Mouse (Mus musculus) layer of hippocampus, postnatal 14 days (tissue): ENCODE data around the gene Usp29. TPM values are rescaled to one million over a fixed set of nuclear protein-coding genes. Genes with fewer than 3 reads are reported as not detected.

ENCODE experiments used
- DNase-seq, 2 experiments: peaks; one replicate each; pipeline ENCODE4 v3.0.0; 2021 to 2022; ENCODE audit warnings: low spot score in 2 of 2, mixed read lengths in 1 of 2
- long read RNA-seq, 2 experiments: library from polyadenylated mRNA; stranded (forward); transcript quantifications; one replicate each; pipeline ENCODE4 v2.0.0; 2021
- total RNA-seq, 2 experiments: library from RNA; stranded (reverse); gene quantifications; 2 replicates each; pipeline ENCODE4 v1.2.3; 2021

The Usp29 gene
- 10 to 100 TPM; 33.7 to 37.1 TPM for total RNA-seq
- long read RNA-seq, experiment 1, partial matches to known transcripts, result 1 of 10 reads
- long read RNA-seq, experiment 1, other reads (novel, unspliced or antisense), result 8 of 10 reads
- long read RNA-seq, experiment 2, partial matches to known transcripts, result 0 of 7 reads
- long read RNA-seq, experiment 2, other reads (novel, unspliced or antisense), result 5 of 7 reads

DNA sequence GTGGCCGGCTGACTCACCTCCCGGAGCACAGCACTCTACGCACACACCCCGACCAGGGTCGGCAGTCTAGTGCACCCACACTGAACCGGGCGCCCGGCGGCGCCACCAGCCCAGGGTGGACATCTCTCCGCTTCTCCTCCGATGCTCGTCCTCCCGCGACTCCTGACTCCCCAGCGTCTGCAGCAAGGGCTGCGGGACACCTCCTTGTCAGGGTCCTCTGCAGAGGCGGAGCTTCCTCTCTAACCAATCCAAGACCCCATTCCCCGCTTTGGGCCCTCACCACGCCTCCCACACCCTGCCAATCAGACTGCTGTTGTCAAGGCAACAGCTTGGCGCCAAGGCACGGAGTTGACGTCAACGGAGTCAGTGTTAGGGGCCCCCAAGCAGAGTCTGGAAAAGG, at the start of gene Usp29, which contains the start of gene Peg3:
TSS of gene Usp29 (plus strand) at position 338 of the 400 bp plus-strand sequence.
TSS of gene Peg3 (minus strand) at position 191 of the 400 bp plus-strand sequence.
- peak; percentile 82 to 95 for DNase-seq

DNA sequence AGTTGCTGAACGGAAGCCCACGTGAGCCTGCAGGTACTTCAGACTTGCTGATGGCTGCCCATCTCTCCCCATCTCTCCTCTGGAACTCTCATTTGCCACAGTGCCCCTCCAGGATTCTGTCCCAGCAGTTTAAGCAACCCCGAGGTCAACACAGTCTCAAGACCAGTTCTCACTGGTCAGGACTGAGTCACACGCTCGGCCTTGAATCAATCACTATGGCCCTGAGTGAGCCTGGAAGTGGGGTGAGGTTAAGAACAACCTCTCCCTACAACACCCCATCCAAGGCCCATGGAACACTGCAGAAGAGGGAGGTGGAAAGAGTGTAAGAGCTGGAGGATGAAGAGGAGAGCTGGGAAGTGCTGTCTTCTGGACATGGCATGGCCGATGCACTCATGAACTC, 44.9 kb upstream of the Usp29 start:
- no peak for DNase-seq

DNA sequence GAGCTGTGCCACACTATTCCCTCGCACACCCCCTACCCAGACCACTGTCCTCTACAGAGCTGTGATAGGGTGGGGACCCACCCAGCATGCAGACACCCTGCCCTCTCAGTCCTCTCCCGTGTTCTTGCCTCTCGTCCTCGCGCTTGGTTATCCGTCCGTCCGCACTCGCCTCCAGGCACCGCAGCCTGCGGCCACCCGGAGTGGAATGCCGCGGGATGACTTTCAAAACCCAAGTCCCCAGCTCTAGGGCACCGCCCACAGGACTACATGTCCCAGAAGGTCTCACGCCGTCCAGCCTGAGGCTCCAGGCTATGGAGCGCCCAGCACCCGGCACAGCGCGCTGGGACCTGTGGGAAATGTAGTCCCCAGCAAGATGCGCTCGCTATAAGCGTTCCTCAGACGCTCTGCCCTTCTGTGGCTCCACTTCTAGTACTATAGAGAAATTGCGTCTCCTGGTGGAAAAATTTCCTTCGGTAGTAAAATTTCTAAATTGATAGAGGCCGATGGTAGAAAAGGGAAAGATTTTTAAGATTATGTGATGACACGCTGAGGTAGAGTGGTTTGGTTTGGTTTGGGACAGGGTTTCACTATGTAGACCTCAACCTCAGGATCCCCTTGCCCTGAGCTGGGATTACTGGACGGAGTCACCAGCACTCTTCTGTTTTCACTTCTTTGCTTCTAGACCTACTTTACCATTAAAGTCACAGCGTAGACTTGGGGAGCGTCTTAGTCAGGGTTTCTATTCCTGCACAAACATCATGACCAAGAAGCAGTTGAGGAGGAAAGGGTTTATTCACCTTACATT, 33.9 kb upstream of the Usp29 start, which contains the start of gene Zim1:
TSS of gene Zim1 (minus strand) at position 210 of the 805 bp plus-strand sequence.
- DNase-seq, result peak; percentile 76 to 90

DNA sequence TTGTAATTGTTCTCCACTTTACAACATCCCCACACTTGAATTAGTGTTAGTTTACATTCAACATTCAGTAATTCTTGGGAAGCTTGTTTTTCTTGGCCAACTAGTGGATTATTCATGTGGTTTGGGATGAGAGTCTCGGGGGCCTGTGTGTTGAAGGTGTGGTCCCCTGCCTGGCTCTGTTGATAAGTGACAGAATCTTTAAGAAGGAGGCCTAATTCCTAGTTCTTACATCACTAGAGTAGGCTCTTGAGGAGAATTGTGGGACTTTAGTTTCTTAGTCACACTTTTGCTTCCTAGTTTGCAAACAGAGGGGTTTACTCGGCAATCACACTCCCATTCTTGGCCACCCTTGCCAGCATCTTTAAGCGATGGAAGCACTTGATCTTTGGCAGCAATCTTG, 31.1 kb upstream of the Usp29 start:
- DNase-seq, result no peak

DNA sequence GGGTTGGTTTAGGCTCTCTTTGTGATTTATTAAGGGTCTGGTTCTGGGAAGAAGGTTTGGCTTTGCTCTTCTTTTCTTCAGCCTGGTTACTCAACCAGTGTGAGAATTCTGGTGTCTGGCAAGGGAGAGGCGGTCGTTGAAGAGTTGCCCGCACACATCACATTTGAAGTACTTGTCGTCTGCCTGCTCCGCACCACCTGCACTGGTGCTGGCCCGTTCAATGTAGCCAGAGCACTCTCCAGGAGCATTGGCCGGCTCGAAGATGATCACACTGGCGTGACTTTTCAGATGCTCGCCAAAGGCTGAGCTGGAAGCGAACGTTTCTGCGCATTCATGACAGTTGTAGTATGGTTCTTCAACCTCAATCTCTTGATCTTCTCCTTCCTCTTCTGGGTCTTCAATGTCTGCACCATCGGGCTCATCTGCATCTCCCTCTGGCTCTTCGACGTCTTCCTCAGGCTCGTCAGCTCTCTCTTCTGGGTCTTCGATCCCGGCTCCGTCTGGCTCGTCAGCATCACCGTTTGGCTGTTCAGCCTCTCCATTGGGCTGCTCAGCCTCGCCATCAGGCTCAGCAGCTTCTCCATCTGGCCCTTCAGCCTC, 22.9 kb upstream of the Usp29 start:
- no peak for DNase-seq

DNA sequence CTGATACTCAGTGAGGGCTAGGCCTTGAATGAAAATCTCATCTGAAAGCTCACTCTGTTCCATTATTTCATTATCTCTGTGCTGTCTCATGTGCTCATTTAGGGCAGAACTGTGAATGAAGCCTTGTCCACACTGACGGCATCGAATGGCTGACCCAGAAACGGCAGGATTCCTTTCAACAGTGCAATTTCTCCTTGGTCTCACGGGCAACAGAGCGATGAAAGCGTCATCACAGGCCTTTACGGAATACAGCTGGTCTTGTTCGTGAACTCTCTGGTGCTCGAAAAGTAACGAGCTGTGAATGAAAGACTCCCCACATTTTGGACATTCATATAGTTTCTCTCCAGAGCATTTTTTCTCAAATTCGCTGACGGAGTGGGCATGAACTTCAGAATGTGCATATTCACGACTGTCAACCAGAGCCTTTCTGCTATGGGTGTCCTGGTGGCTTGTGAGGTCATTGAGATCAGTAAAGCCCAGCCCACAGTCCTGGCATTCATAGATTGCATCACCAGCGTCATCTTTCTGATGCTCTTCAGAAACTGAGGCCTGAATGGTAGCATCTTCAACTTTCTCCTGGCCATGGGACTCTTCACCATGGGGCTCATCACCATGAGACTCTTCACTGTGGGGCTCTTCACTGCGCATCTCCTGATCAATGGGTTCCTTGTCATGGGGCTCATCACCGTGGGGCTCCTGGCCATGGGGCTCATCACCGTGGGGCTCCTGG, 21.8 kb upstream of the Usp29 start:
- DNase-seq, result no peak

DNA sequence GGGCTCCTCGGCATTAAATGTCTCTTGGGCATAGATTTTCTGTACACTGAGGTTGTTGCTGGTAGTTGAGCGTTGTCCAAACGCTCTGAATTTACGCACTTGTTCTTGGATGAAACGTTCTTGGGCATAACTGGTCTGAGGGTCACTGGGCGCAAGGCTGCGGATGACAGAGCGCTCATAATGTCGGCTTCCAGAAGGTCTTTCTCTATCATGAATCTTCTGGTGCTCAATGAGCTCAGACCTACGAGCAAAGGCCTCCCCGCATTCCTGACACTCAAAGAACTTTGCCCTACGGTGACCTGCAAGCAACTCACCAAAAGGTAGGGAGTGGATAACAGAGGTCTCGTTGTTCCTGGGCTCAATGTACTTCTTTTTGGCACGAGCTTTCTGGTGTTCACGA, 21.0 kb upstream of the Usp29 start:
- DNase-seq, result no peak

DNA sequence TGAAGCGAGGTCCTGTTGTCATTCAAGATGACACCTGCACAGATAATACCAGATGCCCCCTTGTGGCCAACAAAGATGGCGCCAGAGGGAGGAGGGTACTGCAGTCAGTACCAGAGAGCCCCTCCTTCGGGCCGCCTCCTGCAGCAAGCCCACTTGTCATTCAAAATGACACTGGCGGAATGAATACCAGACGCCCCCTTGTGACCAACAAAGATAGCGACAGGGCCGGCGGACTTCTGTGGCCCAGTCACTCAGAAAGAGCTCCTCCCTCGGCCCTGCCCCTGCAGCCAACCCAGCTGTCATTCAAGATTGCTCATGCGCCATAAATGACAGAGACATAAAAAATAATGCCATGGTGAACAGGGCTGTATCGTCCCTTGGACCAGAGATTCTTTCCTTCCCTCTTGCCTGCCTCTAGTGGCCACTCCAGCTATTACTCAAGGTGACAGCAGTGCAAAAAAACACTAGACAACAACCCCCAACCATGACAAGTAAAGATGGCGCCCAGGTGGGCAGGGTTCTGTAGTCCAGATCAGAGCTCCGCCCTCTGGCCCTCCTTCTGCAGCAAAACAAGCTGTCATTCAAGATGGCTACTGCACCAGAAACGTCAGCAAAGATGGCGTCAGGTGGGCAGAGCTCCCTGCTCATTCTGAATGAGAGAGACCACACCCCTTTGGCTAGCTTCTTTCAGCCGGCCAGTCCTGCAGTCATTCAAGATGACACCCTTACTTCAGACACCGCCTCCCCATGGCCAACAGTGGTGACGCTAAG, 2.8 kb upstream of the Usp29 start:
- peak; percentile 83 to 94 for DNase-seq

DNA sequence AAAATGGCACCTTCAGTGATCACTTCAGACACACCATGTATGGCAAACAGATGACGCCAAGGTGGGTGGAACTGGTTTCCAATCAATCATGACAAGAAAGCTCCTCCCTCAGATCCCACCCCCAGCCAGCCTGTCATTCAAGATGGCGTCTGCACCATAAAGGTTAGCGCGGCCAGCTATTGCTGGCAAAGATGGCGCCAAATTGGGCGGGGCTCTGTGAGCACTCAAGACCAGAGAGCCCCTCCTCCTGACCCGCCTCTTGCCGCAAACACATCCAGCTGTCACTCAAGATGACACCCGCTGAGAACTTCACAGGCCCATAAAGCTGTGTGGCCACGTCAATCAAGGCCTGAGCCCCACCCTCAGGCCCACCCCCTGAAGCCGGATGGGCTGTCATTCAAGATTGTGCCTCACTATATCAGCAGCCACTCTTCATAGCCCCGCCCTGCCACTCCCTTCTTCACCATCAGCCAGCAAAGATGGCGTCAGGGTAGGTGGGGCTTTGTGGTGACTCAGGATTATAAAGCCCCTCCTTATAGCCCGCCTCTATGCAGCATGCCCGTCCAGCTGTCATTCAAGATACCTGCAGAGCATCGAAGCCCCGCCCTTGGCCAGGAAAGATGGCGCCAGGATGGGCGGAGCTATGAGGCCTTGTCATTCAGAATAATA, 2.0 kb upstream of the Usp29 start:
- DNase-seq, result peak; percentile 86 to 96

DNA sequence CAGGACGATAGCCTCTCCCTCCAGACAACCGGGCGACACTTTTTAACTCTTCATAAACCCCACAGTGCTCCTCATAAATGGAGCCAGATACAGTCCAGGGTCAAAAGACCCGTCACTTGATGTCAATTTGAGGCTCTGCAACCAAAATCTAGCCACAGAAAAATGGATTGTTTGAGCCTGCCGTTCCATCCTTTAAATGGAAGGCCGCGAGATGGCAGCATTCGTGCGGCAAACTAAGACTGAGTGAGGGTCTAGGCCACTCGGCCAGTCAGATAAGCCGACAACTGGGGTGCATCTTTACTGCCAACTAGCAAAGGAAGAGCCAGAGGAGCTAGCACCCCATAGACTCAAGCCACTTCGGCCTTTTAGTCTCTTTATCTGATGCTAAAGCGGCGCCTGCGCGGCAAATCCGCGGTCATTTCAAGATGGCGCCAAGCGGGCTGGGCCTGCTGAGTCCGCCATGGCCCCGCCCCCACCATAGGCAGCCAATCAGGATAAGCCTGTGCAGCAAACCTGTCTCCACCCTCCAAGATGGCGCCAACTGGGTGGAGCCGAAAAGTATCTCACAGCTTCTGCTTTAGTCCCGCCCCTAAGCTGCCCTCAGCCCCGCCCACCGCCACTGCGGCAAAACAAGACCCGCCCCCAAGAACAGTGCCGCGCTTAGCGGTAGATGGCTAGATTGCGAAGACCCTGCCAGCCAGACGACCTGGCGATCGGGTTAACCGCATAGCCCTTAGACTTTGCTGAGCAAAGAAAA, 1.1 kb upstream of the Usp29 start:
- DNase-seq, result peak; percentile 89 to 96

DNA sequence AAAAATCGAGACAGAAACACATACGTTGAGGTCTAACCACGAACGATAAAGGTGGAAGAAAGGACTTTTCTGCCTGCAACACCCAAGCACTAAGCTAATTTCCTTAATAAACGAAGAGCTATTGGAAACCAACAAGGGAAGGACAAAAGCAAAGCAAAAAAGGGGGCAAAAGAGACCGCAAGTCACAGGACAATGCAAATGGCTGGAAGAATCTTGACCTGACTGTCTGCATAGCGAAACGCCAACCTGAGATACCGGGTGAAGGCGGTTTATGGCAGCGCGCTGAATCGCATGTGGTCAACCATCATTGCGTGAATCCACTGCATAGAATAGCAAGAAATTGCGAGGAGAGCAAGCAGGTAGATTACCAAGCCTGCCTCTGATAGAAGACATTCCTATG, 423 bp downstream of the Usp29 start:
- no peak for DNase-seq

DNA sequence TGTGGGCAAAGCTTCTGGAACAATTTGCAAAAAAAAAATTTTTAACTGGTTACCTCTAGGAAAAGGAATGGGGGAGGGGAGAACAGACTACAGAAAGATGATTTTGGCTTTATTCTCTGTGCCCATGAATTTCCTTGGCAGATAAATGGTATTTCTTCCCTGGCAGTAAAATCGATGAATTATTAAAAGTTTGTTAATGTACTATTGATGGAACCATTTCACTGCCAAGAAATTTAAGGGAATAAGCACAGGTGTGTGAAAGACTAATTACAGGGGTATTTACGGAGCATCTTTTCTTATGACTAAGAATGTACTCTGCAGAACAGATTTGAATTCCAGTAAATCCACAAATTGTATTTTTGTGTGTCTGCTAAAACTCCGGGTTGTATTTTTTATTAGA, 995 bp downstream of the Usp29 start:
- no peak for DNase-seq

DNA sequence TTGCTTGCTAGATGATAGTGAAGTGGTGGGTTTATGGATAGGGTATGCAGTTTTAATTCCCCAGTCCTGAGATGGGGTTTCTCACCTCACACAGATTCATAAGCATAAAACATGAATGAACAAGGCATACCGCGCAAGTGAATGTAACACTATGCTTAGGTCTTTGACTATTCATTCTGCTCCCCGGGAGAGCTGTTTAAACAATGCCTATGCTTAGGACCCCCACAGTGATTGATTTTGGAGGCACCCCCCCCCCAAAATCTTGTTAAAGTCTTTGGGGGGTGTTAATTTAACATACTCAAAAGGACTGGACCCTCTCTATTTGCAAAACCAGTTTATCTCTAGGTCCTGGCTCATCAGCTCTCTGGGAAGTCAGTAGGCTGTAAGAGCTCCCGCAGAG, 1.6 kb downstream of the Usp29 start:
- DNase-seq, result no peak

DNA sequence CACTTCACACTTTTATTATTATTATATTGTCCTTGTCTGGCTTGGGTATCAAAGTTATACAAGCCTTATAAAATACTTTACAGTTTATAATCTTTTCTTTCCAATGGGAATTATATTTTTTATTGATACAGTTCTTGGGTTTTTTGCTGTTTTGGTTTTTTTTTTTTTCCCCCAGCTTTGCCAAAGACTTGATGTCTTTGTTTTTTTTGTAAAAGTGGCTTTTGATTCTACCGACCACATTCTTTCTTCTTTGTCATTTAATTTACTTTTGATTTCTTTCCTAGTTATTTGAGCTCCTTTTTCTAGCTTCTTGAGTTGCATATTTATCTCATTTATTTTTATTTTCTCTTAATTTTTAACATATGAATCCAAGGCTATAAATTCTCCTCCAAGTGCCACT, 5.7 kb downstream of the Usp29 start:
- no peak for DNase-seq

DNA sequence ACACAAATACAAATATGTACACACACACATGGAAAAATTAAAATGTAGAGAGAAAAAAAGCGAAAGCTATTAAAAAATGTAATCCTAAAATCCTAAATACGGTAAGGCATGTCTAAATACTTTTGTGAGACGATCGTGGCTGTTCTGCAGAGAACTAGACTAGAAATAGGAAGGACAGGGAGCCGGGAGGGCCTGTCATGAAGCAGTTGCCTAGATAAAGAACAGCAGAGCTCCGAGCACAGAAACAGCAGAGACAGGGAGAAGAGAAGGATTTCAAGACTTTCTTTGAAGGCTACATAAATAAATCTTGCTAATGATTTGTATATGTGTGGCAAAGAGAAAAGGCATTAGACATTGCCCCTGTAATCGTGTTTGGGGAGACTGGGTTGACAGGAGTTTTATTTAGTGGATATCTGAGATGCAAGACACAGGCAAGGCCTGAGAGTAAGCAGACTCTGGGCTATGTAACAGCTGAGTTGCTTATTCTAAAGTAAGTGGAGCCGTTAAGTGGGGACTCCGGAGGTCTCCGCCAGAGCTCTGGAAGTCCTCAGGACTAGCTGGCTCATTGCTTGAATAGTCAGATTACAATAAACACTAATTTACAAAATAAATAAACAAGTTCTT, 14.0 kb downstream of the Usp29 start:
- DNase-seq, result no peak

DNA sequence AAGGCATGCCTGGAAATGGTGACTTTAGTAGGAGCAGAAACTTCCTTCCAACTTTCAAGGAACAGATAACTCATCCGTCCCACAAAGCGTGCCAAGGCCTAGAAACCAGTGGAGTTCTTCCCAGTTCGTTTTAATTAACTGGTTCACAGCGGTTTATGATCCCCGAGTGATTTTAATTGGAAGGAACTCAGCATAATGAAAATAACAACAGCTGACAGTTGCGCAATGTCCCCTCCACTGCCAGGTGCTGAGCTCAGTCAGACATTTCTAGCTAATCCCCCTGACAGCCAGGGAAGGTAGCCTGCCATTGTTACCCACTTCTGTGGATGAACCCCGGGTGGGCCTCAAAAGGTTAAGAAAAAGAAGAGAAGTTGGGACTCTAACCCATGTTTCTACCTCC, 18.8 kb downstream of the Usp29 start:
- DNase-seq, result peak; percentile 14 to 49

DNA sequence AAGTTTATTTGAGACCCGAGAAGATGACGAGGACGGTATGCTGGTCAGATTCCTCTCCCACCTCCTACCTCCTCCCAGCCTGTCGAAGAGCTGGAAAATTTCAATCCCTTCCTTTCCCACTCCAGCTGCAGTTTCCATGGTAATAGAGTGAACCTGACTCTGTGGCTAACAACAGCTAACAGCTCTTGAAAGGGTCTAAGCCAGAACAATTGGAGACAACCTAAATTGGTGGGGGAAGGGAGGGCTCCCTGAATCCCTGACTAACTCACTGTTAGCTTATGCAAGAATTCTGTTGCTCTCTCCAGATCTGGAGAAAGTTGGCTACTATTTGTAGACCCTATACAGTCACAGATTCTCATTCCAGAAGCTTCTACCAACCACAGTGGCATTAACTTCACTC, 23.1 kb downstream of the Usp29 start:
- no peak for DNase-seq

DNA sequence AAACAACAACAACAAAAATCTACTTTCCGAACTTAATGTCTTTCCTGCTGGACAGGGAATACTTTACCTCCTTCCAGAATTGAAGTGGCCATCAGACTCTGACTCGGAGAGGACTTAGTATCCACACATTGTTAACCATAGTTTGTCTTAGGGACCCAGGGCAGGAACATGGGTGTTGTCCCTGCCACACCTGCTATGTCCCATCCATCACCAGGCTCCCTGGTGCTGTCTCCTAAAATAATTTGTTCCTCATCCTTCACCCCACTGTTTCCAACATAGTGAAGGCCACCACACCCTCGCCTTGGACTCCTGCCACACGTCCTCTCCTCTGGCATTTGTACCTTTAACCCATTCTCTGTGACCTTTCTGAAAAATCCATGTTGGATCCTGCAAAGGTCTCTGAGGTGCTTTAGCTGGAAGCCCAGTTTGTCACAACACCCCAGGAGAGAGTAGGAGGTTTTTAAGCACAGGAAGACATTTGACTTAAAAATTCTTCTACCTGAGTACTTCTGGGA, 26.5 kb downstream of the Usp29 start:
- DNase-seq, result no peak

DNA sequence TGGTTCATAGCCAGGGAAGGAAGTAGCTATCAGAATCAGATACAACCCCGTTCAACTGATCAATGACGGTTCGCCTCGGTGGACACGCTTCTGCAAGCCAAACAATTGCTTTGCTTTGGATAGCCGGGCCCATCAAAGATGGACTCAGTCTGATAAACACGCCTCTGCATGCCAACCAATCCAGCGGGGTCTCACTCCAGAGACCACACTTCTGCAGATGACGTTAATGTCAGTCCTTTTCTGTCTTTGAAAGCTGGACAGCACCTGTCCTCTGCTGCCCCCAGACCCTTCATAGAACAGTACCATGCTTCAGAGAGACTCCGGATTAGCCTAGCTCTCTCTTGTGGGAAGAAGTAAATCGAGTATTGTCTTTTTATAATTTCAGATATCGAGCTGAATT, 29.3 kb downstream of the Usp29 start:
- no peak for DNase-seq
